Mouse (Mus musculus): ENCODE data around the gene Snph. TPM values are rescaled to one million over a fixed set of nuclear protein-coding genes. Genes with fewer than 3 reads are reported as not detected.

The Snph gene
- polyA plus RNA-seq, 1 experiment: 0.88 TPM

- Histone ChIP-seq H3K27me3 (ENCODE audit: control insufficient read depth, insufficient read depth, low read length, poor library complexity, severe bottlenecking) (no peaks in the 10 kb centered on the region), H3K27ac (ENCODE audit: insufficient read depth, low read length) (no peak overlapping the region), H3K9ac (ENCODE audit: low read depth, poor library complexity, severe bottlenecking) (no peak overlapping the region), H3K4me1 (ENCODE audit: control insufficient read depth, insufficient read depth, low read length) (no peaks in the 10 kb centered on the region), H3K9me3 (replicated peaks; ENCODE audit: control insufficient read depth, insufficient read depth, low read length, poor library complexity, severe bottlenecking) (no peaks in the 10 kb centered on the region), H3K36me3 (ENCODE audit: control insufficient read depth, insufficient read depth, low read length, poor library complexity, severe bottlenecking) (no peaks in the 10 kb centered on the region), H3K4me3 (ENCODE audit: low read depth, low read length) (no peak overlapping the region)
- TF ChIP-seq EP300 (IDR thresholded peaks at IDR 0.05; ENCODE audit: insufficient read depth, low read depth, low read length) (no peak), CTCF (IDR thresholded peaks at IDR 0.05; ENCODE audit: low read depth, low read length) (no peak)
Observed at GRCm38 (mm10) chr2:151587306-151587705, 45.1 kb downstream of the Snph start.

- H3K4me1 ChIP-seq (ENCODE audit: control insufficient read depth, insufficient read depth, low read length): no peaks in the 10 kb centered on the region
- no peak overlapping the region for H3K27ac ChIP-seq (ENCODE audit: insufficient read depth, low read length)
- no peak overlapping the region for H3K4me3 ChIP-seq (ENCODE audit: low read depth, low read length)
- no peaks in the 10 kb centered on the region for H3K36me3 ChIP-seq (ENCODE audit: control insufficient read depth, insufficient read depth, low read length, poor library complexity, severe bottlenecking)
- H3K27me3 ChIP-seq (ENCODE audit: control insufficient read depth, insufficient read depth, low read length, poor library complexity, severe bottlenecking): no peaks in the 10 kb centered on the region
- TF ChIP-seq CTCF (IDR thresholded peaks at IDR 0.05; ENCODE audit: low read depth, low read length): no peak
- no peak for TF ChIP-seq EP300 (IDR thresholded peaks at IDR 0.05; ENCODE audit: insufficient read depth, low read depth, low read length)
- no peak for TF ChIP-seq POLR2A (IDR thresholded peaks at IDR 0.05; ENCODE audit: insufficient read depth, low read length)
- no peaks in the 10 kb centered on the region for H3K9me3 ChIP-seq (replicated peaks; ENCODE audit: control insufficient read depth, insufficient read depth, low read length, poor library complexity, severe bottlenecking)
- H3K9ac ChIP-seq (ENCODE audit: low read depth, poor library complexity, severe bottlenecking): no peak overlapping the region
Observed at GRCm38 (mm10) chr2:151586807-151587206, 45.6 kb downstream of the Snph start.

GRCm38 (mm10) chr2:151585934-151586333 is 46.5 kb downstream of the Snph start:
- H3K36me3 ChIP-seq (ENCODE audit: control insufficient read depth, insufficient read depth, low read length, poor library complexity, severe bottlenecking): no peaks in the 10 kb centered on the region
- H3K4me3 ChIP-seq (ENCODE audit: low read depth, low read length): no peak overlapping the region
- no peaks in the 10 kb centered on the region for H3K27me3 ChIP-seq (ENCODE audit: control insufficient read depth, insufficient read depth, low read length, poor library complexity, severe bottlenecking)
- H3K9ac ChIP-seq (ENCODE audit: low read depth, poor library complexity, severe bottlenecking): no peak overlapping the region
- TF ChIP-seq CTCF (IDR thresholded peaks at IDR 0.05; ENCODE audit: low read depth, low read length) (no peak), POLR2A (IDR thresholded peaks at IDR 0.05; ENCODE audit: insufficient read depth, low read length) (no peak), EP300 (IDR thresholded peaks at IDR 0.05; ENCODE audit: insufficient read depth, low read depth, low read length) (no peak)
- no peaks in the 10 kb centered on the region for H3K9me3 ChIP-seq (replicated peaks; ENCODE audit: control insufficient read depth, insufficient read depth, low read length, poor library complexity, severe bottlenecking)
- H3K4me1 ChIP-seq (ENCODE audit: control insufficient read depth, insufficient read depth, low read length): no peaks in the 10 kb centered on the region
- H3K27ac ChIP-seq (ENCODE audit: insufficient read depth, low read length): no peak overlapping the region

GRCm38 (mm10) chr2:151580945-151581344 is 51.4 kb downstream of the Snph start:
- Histone ChIP-seq H3K4me1 (ENCODE audit: control insufficient read depth, insufficient read depth, low read length) (no peaks in the 10 kb centered on the region), H3K9ac (ENCODE audit: low read depth, poor library complexity, severe bottlenecking) (no peak overlapping the region)

GRCm38 (mm10) chr2:151579183-151579582 is 53.2 kb downstream of the Snph start:
- Histone ChIP-seq H3K27me3 (ENCODE audit: control insufficient read depth, insufficient read depth, low read length, poor library complexity, severe bottlenecking) (no peaks in the 10 kb centered on the region), H3K9ac (ENCODE audit: low read depth, poor library complexity, severe bottlenecking) (no peak overlapping the region), H3K4me3 (ENCODE audit: low read depth, low read length) (no peak overlapping the region), H3K9me3 (replicated peaks; ENCODE audit: control insufficient read depth, insufficient read depth, low read length, poor library complexity, severe bottlenecking) (no peaks in the 10 kb centered on the region), H3K4me1 (ENCODE audit: control insufficient read depth, insufficient read depth, low read length) (no peaks in the 10 kb centered on the region), H3K36me3 (ENCODE audit: control insufficient read depth, insufficient read depth, low read length, poor library complexity, severe bottlenecking) (no peaks in the 10 kb centered on the region), H3K27ac (ENCODE audit: insufficient read depth, low read length) (no peak overlapping the region)
- TF ChIP-seq POLR2A (IDR thresholded peaks at IDR 0.05; ENCODE audit: insufficient read depth, low read length) (no peak), EP300 (IDR thresholded peaks at IDR 0.05; ENCODE audit: insufficient read depth, low read depth, low read length) (no peak), CTCF (IDR thresholded peaks at IDR 0.05; ENCODE audit: low read depth, low read length) (no peak)

More at GRCm38 (mm10) chr2:151580945-151581344, 51.4 kb downstream of the Snph start:
- Histone ChIP-seq H3K27ac (ENCODE audit: insufficient read depth, low read length) (no peak overlapping the region), H3K27me3 (ENCODE audit: control insufficient read depth, insufficient read depth, low read length, poor library complexity, severe bottlenecking) (no peaks in the 10 kb centered on the region), H3K36me3 (ENCODE audit: control insufficient read depth, insufficient read depth, low read length, poor library complexity, severe bottlenecking) (no peaks in the 10 kb centered on the region), H3K4me3 (ENCODE audit: low read depth, low read length) (no peak overlapping the region), H3K9me3 (replicated peaks; ENCODE audit: control insufficient read depth, insufficient read depth, low read length, poor library complexity, severe bottlenecking) (no peaks in the 10 kb centered on the region)
- no peak for TF ChIP-seq CTCF (IDR thresholded peaks at IDR 0.05; ENCODE audit: low read depth, low read length)
- TF ChIP-seq POLR2A (IDR thresholded peaks at IDR 0.05; ENCODE audit: insufficient read depth, low read length): no peak
- no peak for TF ChIP-seq EP300 (IDR thresholded peaks at IDR 0.05; ENCODE audit: insufficient read depth, low read depth, low read length)

GRCm38 (mm10) chr2:151575699-151576389 is 56.5 kb downstream of the Snph start:
- H3K4me1 ChIP-seq (ENCODE audit: control insufficient read depth, insufficient read depth, low read length): no peaks in the 10 kb centered on the region
- H3K9me3 ChIP-seq (replicated peaks; ENCODE audit: control insufficient read depth, insufficient read depth, low read length, poor library complexity, severe bottlenecking): no peaks in the 10 kb centered on the region
- peak overlapping the region; percentile 88 for H3K27ac ChIP-seq (ENCODE audit: insufficient read depth, low read length)
- no peaks in the 10 kb centered on the region for H3K36me3 ChIP-seq (ENCODE audit: control insufficient read depth, insufficient read depth, low read length, poor library complexity, severe bottlenecking)
- peak overlapping the region; percentile 42 for H3K4me3 ChIP-seq (ENCODE audit: low read depth, low read length)
- H3K9ac ChIP-seq (ENCODE audit: low read depth, poor library complexity, severe bottlenecking): peak overlapping the region; percentile 74
- no peak for TF ChIP-seq EP300 (IDR thresholded peaks at IDR 0.05; ENCODE audit: insufficient read depth, low read depth, low read length)
- TF ChIP-seq POLR2A (IDR thresholded peaks at IDR 0.05; ENCODE audit: insufficient read depth, low read length): no peak
- TF ChIP-seq CTCF (IDR thresholded peaks at IDR 0.05; ENCODE audit: low read depth, low read length): no peak
- H3K27me3 ChIP-seq (ENCODE audit: control insufficient read depth, insufficient read depth, low read length, poor library complexity, severe bottlenecking): no peaks in the 10 kb centered on the region
